Mouse (Mus musculus) urinary bladder, postnatal 25 days (tissue): Measurements from ENCODE around the gene Gpx4.
"Not testable (repeated sequence)": the region's sequence is repeated elsewhere in the genome, so short reads cannot be mapped to it uniquely, and the experiment has no call there.

Source experiments
- DNase-seq: peaks from one replicate; pipeline ENCODE4 v3.0.0; 2022; ENCODE audit warnings: low spot score

Gpx4 gene

DNA sequence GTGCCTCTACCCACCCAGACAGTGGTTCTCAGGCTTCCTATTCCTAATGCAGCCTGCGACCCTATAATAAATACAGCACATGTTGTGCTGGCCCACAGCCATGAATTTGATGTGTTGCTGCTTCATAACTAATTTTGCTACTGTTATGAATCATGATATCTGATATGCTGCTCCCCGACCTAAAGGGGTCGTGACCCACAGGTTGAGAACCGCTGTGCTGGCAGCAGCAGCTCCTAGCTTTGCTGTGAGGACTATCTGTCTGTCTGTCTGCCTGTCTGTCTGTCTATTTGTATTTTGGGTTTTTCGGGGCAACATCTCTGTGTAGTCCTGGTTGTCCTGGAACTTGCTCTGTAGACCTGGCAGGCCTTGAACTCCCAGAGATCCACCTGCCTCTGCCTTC lies 23.2 kb upstream of the Gpx4 start:
- no peak for DNase-seq

DNA sequence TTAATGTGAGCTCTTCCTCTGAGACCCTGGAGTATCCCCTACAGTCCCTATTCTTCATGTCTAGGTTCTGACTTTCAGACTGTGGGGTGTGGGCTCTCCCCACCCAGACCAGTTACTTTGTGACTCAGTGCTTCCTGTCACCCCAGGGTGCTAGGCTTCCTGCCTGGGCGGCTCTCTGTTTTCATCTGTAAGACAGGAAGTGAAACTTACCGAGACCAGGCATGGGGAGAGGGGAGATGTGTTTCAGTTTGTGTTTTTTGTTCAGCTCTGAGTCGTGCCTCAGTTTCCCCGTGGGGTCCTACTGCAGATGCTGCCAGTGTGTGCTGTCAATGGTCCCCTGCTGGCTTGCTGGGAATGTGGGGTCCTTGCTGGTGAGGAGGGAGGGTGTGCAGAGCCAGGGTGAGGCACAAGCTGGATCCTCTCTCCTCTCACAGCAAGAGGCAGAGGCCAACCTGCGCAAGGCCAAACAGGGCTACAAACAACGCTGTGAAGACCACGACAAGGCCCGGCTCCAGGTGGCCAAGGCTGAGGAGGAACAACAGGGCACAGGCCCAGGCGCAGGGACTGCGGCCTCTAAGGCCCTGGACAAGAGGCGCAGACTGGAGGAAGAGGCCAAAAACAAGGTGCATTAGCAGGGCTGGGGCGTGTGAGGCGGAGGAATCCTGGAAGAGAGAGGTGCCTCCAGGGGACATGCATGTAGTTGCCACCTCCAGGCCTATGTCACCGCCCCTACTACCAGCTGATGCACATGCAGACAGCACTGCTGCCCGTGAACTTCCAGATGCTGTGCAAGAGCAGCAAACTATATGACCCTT lies 22.5 kb upstream of the Gpx4 start:
- no peak for DNase-seq

DNA sequence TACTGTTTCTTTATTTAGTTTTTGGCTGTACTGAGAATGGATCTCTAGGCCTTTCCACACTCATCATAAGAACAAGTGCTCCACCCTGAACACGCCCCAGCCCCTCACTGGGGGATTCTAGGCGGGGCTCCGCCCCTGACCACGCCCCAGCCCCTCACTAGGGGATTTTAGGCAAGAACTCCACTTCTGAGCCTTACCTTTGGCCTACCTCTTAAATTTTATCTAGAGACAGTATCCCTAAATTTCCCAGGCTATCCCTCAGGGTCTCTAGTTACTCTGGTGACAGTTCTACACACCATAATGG lies 22.0 kb upstream of the Gpx4 start:
- no peak for DNase-seq

DNA sequence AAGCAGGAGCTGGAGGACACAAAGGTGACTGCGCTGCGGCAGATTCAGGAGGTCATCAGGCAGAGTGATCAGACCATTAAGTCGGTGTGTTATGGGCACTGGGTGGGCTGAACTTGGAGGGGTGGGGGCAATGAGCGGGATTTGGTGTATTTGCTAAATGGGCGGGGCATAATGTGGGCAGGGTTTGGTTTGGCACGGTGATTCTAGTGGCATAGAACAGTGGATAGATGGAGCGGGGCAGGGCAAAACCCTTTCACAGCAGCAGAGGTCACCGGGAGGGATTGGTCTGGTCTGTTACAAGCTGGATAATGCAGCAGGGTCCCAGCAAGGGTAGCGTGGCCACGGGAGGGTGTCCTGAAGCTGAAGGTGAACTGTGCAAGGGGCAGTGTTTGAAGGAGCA lies 21.5 kb upstream of the Gpx4 start:
- no peak for DNase-seq

DNA sequence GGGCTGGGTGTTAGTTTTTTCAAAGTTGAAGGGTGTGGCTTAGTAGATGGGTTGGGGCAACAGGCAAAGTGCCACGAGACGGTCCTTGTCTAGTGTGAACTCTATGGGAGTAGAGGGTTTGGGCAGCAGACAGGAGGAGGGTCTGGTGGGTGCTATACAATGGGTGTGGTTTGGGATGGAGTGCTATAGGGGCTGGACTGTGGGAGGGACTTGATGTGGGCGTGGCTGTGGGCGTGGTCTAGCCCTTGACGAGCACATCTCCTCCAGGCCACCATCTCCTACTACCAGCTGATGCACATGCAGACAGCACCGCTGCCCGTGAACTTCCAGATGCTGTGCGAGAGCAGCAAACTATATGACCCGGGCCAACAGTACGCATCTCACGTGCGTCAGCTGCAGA lies 21.1 kb upstream of the Gpx4 start:
- no peak for DNase-seq

DNA sequence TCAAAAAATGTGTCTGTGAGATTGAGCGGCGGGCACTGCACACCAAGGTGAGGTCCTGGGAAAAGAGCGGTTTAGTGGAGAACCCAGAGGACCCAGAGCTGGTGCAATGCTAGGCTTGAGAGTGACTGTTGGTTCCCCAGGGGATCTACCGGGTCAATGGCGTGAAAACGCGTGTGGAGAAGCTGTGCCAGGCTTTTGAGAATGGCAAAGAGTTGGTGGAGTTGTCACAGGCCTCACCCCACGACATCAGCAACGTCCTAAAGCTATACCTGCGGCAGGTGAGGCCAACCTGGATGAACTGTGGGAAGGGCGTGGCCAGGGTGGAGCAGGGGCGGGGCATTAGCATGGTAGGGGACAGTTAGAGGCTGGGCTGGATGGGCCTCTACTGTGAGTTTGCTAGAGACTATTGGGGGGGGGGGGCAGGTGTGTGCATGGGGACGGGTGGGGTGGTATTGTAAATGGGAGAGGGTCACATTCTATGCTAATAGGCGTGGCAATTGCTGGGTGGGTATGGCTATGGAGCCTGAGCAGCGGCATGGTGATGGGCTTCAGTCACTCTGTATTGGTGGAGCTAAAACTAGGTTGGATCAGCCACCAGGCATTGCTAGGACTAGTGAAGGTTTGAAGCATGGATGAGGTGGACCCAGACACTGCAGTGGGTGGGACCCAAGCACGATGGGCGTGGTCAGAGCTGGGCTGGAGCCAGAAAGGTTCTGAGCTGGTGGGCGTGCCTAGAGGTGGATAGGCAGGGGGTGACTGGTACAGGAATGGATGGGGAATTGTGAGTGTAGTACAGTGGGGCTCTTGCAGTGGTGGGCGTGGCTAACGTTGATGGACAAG lies 19.1 kb upstream of the Gpx4 start:
- no peak for DNase-seq

DNA sequence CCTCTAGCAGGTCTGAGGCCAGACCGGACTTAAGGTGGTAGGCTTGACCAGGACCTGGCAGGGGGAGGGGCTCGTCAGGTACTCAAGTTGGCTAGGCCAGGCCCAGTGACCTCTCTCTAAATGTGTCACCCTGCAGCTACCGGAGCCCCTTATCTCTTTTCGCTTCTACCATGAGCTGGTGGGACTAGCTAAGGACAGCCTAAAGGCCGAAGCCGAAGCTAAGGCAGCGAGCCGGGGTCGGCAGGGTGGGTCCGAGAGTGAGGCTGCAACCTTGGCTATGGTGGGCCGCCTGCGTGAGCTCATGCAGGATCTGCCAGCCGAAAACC lies 18.5 kb upstream of the Gpx4 start:
- DNase-seq = no peak

DNA sequence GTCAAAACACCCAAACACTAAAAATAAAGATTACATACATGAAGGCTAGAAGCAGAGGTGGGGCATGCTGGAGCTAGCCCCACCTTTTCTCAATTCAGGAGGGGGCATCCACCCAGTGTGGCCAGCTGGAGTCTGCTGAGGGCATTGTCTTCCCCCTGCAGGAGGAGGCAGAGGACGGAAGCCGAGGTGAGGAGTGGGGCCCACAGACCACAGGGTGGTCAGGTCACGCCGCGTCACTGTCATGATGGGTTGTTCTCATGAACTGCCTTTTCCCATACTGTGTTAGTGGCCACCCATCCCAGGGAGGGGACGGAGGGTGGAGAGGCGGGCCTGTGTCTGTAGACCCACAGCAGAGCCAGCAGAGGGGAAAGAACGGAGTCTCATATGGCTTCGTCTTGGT lies 16.8 kb upstream of the Gpx4 start:
- no peak for DNase-seq

DNA sequence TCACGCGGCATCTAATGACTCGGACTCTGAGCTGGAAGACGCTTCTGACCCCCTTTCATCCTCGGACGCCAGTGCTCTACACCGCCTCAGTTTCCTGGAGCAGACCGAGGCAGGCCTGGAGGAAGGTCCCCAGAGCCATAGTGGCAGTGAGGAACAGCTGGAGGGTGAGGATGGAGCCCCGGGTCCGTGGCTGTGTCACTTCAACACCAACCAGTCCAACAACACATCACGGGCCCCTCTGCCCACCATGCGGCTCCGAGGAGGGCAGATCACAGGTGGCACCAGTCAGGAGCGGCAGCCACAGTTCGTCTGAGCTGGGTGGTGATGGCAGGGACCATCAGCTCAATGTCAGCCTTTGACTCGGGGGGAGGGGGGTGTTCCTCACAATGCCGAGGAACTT lies 16.2 kb upstream of the Gpx4 start:
- DNase-seq = no peak

DNA sequence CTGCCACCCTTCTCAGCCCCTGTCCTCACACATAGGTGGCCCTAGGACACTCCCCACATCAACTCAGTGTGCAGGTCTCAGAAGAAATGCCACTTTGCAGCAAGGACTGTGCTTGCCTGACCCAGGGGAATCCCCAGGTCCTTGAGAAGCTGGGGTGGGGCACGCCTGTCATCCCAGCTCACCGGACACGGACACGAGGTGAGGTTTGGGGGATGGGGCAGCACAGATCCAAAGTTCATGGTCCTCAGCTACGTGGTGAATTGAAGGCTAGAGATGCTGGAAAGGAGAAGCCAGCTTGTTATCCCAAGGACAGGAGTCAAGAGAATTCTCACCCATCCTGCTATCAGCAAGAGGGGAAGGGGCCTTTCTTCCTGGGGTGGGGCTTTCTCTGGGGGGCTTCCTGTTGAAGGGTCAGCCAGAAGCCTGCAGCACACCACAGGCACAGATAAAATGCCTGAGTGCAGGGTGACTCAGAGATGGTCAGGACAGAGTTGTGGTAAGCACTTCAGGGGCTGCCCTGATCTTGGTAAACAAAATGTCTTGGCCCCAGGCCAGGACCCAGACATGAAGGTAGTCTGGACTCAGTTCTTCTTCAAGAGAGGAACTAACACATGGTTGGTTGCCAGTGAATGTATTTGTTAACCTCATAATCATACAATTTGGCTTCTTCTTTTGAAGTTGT lies 14.0 kb upstream of the Gpx4 start:
- DNase-seq = peak; percentile 75

DNA sequence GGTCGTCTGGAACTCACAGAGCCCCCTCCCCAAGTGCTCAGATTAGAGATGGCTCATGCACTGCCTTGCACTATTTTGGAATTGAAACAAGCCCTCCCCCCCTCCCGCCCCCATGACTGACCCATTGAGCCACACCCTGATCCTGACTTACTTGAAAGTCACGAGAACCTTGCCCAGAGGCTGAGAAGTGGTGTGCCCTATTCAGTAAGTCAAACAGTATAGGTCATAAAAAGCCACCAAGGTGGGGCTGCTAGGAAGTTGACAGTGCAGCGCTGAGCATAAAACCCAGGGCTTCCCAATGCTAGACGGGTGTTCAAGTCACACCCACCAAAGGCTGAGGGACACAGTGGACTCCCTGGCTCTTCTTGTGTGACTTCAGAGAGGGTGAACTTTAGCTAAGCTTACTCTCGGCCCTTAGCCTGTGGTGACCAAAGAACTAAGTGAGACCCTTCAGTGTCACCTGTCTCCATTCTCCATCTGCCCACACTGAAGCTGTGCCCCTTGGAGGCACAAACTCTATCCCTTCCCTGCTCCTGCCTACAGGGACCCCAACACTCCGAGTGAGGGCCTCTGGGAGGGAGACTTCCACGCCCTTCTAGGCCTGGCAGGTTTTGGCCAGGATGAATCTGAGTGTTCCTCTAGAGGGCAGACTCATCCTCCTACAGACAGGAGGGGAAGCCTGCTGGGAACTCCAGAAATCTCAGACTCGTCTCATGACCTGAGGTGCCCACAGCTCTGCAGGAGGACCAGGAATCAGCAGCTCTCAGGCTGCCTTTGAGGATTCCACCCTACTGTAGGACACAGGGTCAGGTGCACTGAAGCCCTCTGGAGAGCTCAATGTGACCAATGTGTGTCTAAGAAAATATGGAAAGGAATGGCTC lies 13.2 kb upstream of the Gpx4 start:
- peak; percentile 39 for DNase-seq

DNA sequence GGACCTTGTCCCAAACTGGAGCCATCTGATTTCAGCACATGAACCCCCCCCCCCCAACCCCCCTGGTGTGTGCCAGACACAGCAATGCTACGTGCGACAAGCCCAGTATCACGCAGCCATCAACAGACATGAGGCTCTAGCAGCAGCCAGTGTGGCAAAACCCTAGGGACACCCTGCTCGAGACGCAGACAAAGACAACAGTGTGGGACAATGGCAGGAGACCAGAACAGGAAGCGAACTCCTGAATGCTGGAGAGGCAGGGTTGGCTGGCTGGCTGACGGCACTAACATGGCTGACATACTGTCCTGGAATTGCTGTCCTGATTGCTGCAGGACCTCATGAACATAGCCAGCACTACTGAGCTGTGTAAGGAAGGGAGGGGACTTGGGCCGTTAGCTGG lies 11.8 kb upstream of the Gpx4 start:
- DNase-seq = no peak

DNA sequence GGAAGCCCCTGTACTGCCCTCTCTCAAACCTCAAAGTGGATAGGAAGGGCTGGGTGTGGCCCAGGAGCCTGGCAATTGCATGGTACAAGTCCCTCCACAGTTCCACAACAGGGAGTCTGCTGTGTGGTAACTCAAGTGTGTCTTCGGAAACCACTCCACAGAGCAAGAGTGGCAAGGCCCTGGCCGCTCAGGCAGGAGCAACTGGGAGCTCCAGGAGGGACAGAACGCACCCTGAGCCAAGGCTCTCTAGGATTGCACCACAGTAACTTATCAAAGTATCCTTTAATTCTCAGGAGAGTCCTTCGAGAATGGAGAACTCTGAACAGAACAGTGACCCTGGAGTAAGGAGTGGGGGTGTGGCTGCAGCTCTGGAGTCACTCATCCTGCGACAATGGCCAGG lies 11.3 kb upstream of the Gpx4 start:
- DNase-seq = no peak

DNA sequence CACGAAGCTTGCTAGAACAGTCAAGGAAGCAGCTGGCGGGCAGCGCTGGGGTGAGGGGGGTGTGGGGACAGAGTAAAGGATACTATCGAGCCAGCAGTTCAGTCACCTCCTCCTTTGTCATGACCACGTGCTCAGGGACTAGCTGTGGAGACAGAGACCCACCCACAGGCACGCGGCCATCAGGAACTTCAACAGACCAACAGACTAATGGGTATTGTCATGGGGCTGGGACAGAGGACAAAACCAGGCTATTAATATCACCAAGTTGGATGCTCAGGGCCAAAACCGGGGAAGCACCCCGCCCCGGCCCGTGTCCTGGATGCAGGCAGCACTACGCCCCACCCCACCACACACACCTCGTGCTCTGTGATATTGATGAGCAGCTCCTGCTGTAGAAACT lies 10.1 kb upstream of the Gpx4 start:
- no peak for DNase-seq

DNA sequence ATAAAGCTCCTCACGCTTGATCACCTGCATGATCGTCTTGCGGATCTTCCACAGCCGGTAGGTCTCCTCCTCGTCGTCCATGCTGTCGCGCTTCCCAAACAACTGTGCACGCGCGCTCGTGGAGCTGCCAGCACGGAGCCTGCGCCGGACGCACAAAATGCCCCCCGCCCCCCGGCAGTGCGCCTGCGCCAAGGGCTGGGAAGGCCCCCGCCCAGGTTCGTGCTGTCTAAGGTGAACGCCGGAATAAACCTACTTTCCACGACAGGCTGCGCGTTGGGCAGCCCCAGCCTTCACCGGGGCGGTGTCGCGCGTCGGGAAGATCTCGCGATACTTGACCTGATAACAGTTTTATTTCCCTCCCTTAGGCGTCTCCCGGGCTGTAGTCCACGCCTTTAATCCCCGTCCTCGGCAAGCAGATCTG lies 7.4 kb upstream of the Gpx4 start, which contains the start of gene Polr2e:
Gene Polr2e, minus strand, starts transcription at position 237 of the 421 bp plus-strand sequence.
- DNase-seq = peak; percentile 96

DNA sequence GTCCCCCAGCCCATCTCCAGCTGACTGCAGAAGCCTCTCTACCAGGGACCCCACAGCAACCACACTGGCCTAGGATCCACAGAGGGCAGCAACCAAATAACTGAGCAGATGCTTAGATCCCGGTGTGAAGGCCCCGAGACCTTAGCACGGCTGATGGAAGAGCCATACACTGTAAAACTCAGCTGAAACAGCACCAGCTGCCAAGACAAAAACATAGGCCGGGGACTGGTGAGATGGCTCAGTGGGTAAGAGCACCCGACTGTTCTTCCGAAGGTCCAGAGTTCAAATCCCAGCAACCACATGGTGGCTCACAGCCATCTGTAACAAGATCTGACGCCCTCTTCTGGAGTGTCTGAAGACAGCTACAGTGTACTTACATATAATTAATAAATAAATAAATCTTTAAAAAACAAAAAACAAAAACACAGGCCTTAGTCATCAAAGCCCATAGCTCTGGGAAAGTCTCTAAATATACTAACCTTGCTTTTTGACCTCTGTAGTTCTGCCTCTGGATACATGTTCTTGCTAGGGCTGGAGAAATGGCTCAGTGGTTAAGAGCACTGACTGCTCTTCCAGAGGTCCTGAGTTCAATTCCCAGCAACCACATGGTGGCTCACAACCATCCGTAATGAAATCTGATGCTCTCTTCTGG lies 5.4 kb upstream of the Gpx4 start:
- DNase-seq = not testable (repeated sequence)

DNA sequence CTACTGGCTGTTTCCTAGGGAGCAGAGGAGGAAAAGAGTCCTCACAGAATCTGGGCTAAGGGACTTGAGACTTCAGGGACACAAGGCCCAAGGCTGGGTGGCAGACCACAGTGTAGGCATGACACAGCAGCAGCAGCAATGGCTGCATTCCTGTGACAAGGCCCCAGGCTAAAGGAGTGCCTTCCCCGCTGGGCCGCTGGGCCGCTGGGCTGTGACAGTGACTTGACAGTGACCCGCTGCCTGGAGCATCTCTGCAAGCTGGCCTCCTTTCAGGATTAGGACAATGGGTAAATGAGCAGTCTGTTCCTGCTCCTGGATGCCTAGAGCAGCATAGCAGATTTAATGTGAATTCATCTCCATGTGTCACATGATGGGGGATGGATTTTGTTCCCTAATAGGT lies 2.9 kb upstream of the Gpx4 start:
- no peak for DNase-seq

DNA sequence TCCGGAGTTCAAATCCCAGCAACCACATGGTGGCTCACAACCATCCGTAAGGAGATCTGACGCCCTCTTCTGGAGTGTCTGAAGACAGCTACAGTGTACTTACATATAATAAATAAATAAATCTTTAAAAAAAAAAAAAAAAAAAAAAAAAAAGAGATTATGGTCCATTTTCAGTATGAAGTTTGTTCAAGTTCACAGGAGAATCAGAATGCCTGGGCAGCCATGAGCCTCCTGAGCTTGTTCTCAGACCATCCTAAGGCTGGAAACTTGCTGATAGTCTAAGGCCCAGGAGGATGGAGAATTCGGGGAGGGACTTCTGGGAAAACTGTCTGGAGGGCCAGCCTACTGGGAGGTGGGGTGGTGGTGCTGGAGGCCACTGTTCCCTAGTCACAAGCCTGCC lies 1.6 kb upstream of the Gpx4 start:
- not testable (repeated sequence) for DNase-seq

DNA sequence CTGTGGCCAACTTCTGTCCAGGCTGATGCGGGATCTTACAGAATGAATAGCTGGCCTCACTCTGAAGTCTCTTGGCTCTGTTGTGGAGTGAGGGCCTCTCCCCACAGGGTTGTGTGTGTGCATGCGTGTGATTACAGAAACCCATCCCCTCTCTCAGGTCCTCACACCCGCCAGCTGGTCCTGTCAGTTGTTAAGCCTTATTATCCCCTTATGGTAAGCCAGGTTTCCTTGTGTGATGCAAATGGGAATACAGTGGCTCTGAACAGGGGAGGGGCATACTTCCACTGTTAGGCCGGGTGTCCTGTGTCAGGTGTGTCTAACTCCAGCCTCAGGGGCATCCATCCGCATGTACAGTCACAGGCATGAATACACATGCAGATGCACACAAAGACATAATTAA lies 1.2 kb upstream of the Gpx4 start:
- DNase-seq = no peak

DNA sequence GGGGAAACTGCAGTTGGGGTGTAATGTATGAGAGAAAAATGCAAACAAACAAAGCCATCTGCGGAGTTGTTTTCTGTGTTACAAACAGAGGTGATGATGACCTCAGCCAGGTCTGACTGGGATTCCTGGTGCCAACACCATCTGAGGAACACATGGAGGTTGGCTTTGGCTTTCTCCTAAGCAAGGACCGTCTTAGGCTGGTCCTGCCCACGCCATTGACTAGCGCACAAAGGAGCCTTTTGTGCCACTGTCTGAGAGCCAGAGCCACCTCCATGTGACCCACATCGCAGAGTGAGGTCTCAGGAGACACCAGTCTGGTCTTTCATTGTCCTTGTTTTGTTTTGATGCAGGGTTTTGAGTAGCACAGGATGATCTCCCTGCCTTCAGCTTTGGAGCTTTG lies 1.4 kb downstream of the Gpx4 start:
- no peak for DNase-seq

DNA sequence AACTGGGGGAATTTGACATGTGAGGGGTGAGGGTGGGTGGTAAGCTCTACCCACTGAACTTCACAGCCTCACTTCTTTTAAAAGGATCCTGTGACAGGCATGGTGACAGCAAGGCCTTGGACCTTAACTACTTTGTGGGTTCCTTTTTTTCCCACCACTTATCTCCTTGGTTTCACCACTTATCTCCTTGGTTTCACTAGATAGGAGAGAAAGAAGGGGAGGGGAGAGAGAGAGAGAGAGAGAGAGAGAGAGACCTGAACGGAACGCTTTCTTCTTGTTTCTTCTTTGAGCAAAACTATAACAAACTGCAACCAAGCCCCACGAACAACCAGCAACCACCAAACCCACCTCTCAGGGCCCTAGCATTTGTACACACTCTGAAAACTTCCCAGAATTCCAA lies 1.9 kb downstream of the Gpx4 start:
- no peak for DNase-seq

DNA sequence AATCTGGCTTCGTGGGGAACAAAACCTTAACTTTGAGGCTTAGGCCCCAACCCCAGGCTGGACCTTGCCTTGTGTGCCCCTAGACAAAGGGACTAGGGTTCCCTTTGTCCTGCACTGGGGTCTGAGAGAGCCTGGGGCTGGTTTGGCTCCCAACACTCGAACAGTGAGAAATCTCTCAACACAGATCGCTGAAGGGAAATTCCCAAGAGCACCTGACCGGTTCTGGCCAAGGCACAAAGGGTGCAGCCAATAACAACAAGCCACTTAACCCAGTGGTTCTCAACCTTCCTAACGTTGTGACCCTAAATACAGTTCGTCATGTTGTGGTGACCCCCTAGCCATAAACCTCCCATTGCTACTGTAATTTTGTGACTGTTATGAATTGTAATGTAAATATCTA lies 3.3 kb downstream of the Gpx4 start:
- DNase-seq = no peak
